Mouse (Mus musculus): ENCODE results near the gene Ypel2. TPM values are rescaled to one million over a fixed set of nuclear protein-coding genes. Genes with fewer than 3 reads are reported as not detected.

The Ypel2 gene
- total and polyA plus RNA-seq, 2 experiments from 2014 or later, result 4.5 to 6.3 TPM

DNA sequence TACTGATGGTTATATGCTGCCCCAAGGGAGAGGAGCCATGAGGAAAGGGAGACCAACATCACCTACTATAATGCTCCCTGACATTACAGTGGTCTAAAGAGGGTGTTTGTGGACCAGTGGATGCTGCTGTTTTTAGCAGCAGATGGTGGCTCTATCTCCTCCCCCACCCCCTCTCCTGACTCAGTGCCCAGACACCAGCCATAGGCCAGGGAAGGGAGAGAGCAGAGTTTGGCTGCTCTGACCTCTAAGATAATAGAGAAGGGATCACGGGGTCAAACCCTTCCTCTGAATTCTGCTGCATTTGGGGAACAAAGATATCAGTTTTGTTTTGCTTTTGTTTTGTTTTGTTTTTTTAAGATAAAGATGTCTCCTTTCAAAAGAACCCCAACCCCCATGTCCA lies 30.5 kb downstream of the Ypel2 start:
- WGBS, result 81% methylated on average over 1 of the region's 1 CpGs
- Histone ChIP-seq H3K27me3 (ENCODE audit: insufficient read depth, low read length) (no peaks in the 10 kb centered on the region), H3K4me2 (ENCODE audit: low read depth) (no peak overlapping the region), H3K36me3 (ENCODE audit: insufficient read depth) (no peaks in the 10 kb centered on the region), H3K4me1 (ENCODE audit: insufficient read depth) (no peaks in the 10 kb centered on the region), H3K27ac (ENCODE audit: low read depth, low read length) (no peak overlapping the region), H3K9me3 (ENCODE audit: low read length) (no peaks in the 10 kb centered on the region), H3K4me3 (ENCODE audit: low read depth, low read length) (no peak overlapping the region), H3K9ac (no peak overlapping the region)
- no peak for ATAC-seq
- no peak for DNase-seq
- no peak for TF ChIP-seq CTCF (IDR thresholded peaks at IDR 0.05; ENCODE audit: low read depth)

DNA sequence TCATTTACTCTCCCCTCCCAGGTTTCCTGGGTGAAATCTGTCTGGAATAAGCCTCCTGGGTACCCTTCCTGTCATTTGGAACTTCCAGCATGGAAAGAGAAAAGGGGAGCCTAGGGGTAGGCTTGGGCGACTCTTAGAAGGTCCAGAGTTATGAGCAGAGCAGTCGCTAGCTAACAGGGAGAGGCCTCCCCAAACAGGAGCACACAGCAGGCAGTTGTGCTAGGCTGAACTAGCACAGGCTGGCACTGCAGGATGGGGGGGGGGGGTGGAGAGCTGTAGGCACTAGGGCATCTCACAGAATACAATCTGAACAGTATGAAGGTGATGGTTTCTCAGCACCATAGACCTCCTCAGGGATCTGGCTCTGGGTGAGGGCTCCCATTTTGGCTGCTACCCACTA lies 31.1 kb downstream of the Ypel2 start:
- Histone ChIP-seq H3K4me2 (ENCODE audit: low read depth) (no peak overlapping the region), H3K9me3 (ENCODE audit: low read length) (no peaks in the 10 kb centered on the region), H3K9ac (no peak overlapping the region), H3K27me3 (ENCODE audit: insufficient read depth, low read length) (no peaks in the 10 kb centered on the region), H3K27ac (ENCODE audit: low read depth, low read length) (no peak overlapping the region), H3K4me3 (ENCODE audit: low read depth, low read length) (no peak overlapping the region), H3K4me1 (ENCODE audit: insufficient read depth) (no peaks in the 10 kb centered on the region), H3K36me3 (ENCODE audit: insufficient read depth) (no peaks in the 10 kb centered on the region)
- 77% methylated on average over 2 of the region's 2 CpGs for WGBS
- no peak for DNase-seq
- no peak for TF ChIP-seq CTCF (IDR thresholded peaks at IDR 0.05; ENCODE audit: low read depth)
- ATAC-seq, result no peak

DNA sequence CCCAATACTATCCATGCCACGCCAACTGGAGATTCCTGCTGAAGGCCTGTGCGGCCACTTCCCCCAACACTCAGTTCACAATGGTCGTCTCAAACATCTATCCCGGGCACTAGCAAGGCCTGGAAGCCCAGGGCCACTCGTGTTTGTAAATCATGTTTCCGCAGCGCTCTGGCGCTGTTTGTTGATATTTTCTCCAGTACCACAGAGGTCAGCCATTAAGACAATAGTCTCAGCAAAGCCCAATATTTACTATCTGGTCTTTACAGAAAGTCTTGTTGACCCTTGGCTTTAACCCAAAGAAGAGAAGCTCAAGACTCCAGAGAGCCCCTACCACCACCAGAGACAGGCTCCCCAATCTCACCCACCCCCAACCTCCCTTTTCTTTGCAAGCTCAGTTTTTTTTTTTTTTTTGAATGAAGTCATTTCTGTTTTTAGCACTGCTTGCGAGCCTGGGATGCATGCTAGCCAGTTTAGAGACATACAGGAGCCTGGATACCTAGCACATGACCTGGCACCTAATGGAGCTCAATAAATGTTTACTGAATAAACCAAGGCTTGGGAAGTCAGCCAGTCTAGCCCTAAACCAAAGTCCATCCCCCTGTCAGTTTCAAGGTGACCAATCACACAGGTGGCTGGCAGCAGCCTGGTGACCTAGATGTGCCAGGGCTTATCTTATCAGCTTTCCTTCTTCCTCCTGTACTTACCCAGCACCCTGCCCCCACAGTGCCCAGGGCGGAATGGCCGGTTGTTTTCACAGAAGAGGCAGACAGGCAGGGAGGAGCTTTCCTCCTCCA lies 31.8 kb downstream of the Ypel2 start:
- Histone ChIP-seq H3K4me2 (ENCODE audit: low read depth) (no peak overlapping the region), H3K9me3 (ENCODE audit: low read length) (no peaks in the 10 kb centered on the region), H3K27me3 (ENCODE audit: insufficient read depth, low read length) (no peaks in the 10 kb centered on the region), H3K36me3 (ENCODE audit: insufficient read depth) (no peaks in the 10 kb centered on the region), H3K27ac (ENCODE audit: low read depth, low read length) (no peak overlapping the region), H3K4me3 (ENCODE audit: low read depth, low read length) (no peak overlapping the region), H3K4me1 (ENCODE audit: insufficient read depth) (no peaks in the 10 kb centered on the region), H3K9ac (no peak overlapping the region)
- DNase-seq (no peak), ATAC-seq (no peak)
- TF ChIP-seq CTCF (IDR thresholded peaks at IDR 0.05; ENCODE audit: low read depth), result no peak
- 81% methylated on average over 11 of the region's 11 CpGs for WGBS

DNA sequence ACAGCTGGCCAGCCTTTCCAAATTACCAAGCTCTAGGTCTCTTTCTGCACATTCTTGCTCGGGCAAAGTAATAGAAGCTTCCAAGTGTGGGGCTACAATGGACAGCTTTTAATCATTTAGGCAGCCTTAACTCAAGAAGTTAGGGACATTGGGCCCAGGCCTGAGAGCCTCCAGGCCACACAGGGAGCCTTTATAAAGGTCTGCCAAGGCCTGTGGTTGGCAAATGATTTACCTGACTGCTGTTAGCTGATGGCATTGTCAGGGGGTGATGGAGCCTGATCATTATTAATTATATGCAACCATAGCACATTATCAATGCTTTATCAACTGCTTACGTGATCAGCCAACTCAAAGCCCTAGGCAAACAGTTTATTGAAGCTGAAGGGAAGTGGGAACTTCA lies 33.2 kb downstream of the Ypel2 start:
- no peak for TF ChIP-seq CTCF (IDR thresholded peaks at IDR 0.05; ENCODE audit: low read depth)
- DNase-seq (no peak), ATAC-seq (no peak)
- no peak overlapping the region for H3K9ac ChIP-seq
- no peaks in the 10 kb centered on the region for H3K9me3 ChIP-seq (ENCODE audit: low read length)
- no peaks in the 10 kb centered on the region for H3K27me3 ChIP-seq (ENCODE audit: insufficient read depth, low read length)
- no peak overlapping the region for H3K4me3 ChIP-seq (ENCODE audit: low read depth, low read length)
- WGBS, result 51% methylated on average over 2 of the region's 2 CpGs
- H3K27ac ChIP-seq (ENCODE audit: low read depth, low read length), result no peak overlapping the region
- no peaks in the 10 kb centered on the region for H3K4me1 ChIP-seq (ENCODE audit: insufficient read depth)
- H3K36me3 ChIP-seq (ENCODE audit: insufficient read depth), result no peaks in the 10 kb centered on the region
- H3K4me2 ChIP-seq (ENCODE audit: low read depth), result no peak overlapping the region

DNA sequence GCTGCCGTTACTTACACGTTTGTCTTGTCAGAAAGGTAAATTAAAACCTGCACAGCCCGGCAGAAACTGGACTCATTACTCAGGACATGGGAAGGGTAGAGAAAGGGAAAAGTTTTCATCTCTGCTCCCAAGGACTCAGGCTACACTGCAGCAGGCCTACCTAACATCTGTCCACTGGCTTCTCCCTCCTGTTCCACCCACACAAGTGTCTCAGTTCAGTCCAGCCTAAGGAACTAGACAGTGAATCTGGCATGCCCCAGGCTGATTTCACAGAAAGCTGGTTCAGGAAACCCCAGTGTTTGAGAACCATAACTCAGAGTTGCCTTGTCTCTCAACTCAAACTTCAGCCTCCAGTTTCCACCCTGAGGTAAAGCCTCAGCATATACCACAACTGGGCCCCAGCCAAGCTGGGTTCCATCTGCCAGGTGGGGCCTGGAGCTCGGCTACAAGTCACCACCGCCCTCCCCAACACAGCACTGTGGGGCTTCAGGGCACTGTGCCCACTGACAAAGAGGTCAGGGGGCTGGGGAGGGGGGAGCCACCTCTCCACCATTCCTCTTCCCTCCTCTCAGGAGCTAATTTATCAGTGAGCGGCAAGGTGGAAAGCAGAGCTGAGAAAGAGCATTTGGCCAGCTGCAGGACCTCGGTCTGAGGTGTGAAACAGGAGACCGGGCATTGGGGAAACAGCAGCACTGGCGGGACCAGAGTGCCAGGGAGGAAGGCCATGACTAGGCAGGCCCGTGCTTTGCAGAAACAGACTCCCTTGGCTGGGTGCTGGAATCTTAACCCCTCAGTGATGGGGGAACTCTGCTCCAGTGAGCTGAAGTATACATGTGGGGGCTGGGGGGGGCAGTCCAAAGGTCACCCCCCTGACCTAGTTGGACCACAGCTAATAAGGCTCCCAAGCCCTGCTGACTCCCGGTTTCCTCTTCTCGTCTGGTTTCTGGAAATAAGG lies 34.5 kb downstream of the Ypel2 start:
- Histone ChIP-seq H3K36me3 (ENCODE audit: insufficient read depth) (no peaks in the 10 kb centered on the region), H3K27ac (ENCODE audit: low read depth, low read length) (no peak overlapping the region), H3K27me3 (ENCODE audit: insufficient read depth, low read length) (no peaks in the 10 kb centered on the region), H3K4me2 (ENCODE audit: low read depth) (no peak overlapping the region), H3K9ac (no peak overlapping the region), H3K9me3 (ENCODE audit: low read length) (no peaks in the 10 kb centered on the region), H3K4me1 (ENCODE audit: insufficient read depth) (no peaks in the 10 kb centered on the region), H3K4me3 (ENCODE audit: low read depth, low read length) (no peak overlapping the region)
- TF ChIP-seq CTCF (IDR thresholded peaks at IDR 0.05; ENCODE audit: low read depth), result no peak
- DNase-seq (no peak), ATAC-seq (no peak)
- WGBS, result 63% methylated on average over 12 of the region's 12 CpGs

DNA sequence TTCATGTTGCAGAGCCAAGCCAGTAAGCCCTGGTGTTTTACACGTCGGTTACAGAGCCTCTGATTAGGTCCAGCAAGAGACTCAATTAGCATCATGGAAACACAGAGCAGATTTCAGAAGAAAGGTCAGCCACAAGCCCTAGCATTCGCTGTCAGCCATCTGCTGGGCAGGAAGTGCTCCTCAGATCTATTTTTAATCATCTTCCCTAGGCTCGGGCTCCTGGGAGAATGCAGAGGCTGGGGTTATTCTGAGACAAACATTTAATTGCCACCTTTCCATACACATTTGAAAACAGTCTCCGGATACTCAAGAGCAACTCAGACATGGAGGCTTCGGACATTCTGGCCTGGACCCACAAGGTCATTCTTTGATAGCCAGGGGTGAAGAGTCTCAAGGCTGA lies 35.3 kb downstream of the Ypel2 start:
- Histone ChIP-seq H3K4me3 (ENCODE audit: low read depth, low read length) (no peak overlapping the region), H3K27ac (ENCODE audit: low read depth, low read length) (no peak overlapping the region), H3K4me2 (ENCODE audit: low read depth) (no peak overlapping the region), H3K27me3 (ENCODE audit: insufficient read depth, low read length) (no peaks in the 10 kb centered on the region), H3K9ac (no peak overlapping the region), H3K9me3 (ENCODE audit: low read length) (no peaks in the 10 kb centered on the region), H3K36me3 (ENCODE audit: insufficient read depth) (no peaks in the 10 kb centered on the region), H3K4me1 (ENCODE audit: insufficient read depth) (no peaks in the 10 kb centered on the region)
- TF ChIP-seq CTCF (IDR thresholded peaks at IDR 0.05; ENCODE audit: low read depth), result no peak
- 56% methylated on average over 6 of the region's 6 CpGs for WGBS
- DNase-seq, result no peak
- ATAC-seq, result no peak

DNA sequence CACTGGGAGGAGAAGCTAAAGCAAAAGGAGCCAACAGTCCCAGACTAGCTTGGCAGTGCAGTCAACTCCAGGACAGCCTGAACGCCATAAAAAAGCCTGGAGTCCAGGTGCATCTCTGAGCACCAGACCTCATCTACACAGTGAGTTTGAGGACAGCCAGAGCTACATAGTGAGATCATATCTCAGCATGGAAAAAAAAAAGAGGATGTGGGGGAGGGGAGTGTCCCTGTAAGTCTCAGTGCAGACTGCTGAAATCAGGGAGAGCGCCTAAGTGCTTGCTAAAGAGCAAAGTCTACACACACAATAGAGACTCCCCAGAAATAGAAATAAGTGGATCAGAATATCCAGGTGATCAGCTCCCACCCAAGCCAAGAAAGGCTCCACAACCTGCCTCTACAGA lies 37.1 kb downstream of the Ypel2 start:
- ATAC-seq (no peak), DNase-seq (no peak)
- no peaks in the 10 kb centered on the region for H3K9me3 ChIP-seq (ENCODE audit: low read length)
- no peak overlapping the region for H3K4me3 ChIP-seq (ENCODE audit: low read depth, low read length)
- 78% methylated on average over 2 of the region's 2 CpGs for WGBS
- H3K4me1 ChIP-seq (ENCODE audit: insufficient read depth), result no peaks in the 10 kb centered on the region
- no peak overlapping the region for H3K9ac ChIP-seq
- no peak overlapping the region for H3K27ac ChIP-seq (ENCODE audit: low read depth, low read length)
- TF ChIP-seq CTCF (IDR thresholded peaks at IDR 0.05; ENCODE audit: low read depth), result no peak
- no peak overlapping the region for H3K4me2 ChIP-seq (ENCODE audit: low read depth)
- no peaks in the 10 kb centered on the region for H3K27me3 ChIP-seq (ENCODE audit: insufficient read depth, low read length)
- no peaks in the 10 kb centered on the region for H3K36me3 ChIP-seq (ENCODE audit: insufficient read depth)

Data from forebrain, postnatal 0 days (tissue).